Mouse (Mus musculus): ENCODE measurements around the gene Insm1. TPM values are rescaled to one million over a fixed set of nuclear protein-coding genes. Genes with fewer than 3 reads are reported as not detected.

Insm1 gene
- polyA plus RNA-seq, 1 experiment = not detected

DNA sequence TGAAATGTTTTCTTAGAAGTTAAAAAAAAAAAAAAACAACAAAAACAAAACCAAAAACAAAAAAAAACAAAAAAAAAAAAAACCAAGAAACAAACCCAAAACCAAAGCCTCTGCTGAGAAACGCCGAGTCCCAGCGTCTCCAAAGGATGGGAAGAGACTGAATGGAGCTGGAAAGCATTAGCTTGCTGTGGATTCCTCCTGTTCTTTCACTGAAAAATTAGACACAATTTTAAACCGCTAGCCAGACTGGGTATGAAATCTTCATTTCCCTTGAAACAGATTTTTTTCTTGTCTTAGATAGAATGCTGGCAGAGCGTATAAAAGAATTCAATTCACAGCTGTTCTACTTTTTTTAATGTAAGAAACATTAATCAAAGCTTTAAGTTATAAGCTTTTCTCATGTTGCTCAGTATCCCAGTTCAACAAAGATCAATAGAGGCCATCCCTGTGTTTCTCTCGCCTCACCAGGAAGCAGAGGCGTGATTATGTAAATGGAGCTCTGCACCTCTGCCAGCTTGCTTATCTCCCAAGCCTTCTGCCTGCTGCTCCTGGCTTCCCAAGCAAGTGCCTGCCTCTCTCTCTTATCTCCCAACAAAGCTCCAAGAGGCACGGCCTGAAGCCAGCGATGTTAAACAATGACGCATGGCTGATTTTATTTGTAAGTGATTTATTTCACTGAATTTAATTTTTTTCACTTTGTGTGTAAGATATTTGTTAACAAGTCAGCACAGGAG lies 37.2 kb downstream of the Insm1 start:
- TF ChIP-seq CTCF (IDR thresholded peaks at IDR 0.05; ENCODE audit: borderline replicate concordance, insufficient read depth, low read length) = no peak
- TF ChIP-seq POLR2A (IDR thresholded peaks at IDR 0.05; ENCODE audit: low read depth, low read length) = no peak

DNA sequence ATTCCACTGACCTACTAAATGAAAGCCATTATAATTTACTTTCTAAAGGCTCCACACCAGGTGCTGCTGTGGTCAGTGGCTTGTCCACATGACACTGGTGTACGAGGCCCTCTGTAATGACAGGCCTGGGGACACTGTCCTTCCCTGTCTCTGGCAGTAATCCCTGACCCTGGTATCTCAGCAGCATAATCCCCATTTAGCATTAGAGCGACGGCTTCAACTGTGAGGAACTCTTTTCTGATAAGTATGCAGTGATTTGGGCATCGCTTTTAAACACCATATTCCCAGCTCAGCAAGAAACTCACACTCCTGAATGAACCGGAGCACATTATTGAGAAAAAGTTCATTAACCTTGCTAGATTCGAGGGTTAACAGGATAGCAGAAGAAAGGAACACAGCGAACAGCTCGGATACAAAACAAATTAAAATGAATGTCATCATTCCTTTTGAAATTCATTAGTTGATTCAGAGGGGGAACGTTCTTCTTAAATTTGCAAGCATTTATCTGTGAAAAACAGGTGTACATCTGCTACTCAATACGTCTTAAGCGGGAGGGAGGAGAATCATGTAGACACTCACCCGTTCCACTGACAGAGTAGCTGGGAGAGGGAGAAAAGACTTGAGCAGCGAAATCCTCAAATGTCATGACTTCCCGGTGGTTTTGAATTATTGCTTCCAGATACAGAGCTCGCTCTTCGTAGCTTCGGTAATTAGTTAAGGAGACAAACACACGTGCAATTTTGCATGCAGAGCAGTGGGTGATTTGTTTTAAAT lies 38.3 kb downstream of the Insm1 start:
- H3K4me1 ChIP-seq (ENCODE audit: control insufficient read depth, insufficient read depth, low read length) = peaks cover 1% of the 10 kb centered on the region; the same call in 1 of the 2 replicates
- H3K4me3 ChIP-seq (ENCODE audit: insufficient read depth, low read length) = no peak overlapping the region
- H3K27ac ChIP-seq (ENCODE audit: insufficient read depth, low read length) = no peak overlapping the region
- TF ChIP-seq CTCF (IDR thresholded peaks at IDR 0.05; ENCODE audit: borderline replicate concordance, insufficient read depth, low read length) (no peak), POLR2A (IDR thresholded peaks at IDR 0.05; ENCODE audit: low read depth, low read length) (no peak)

More for the DNA sequence above, 37.2 kb downstream of the Insm1 start:
- Histone ChIP-seq H3K4me1 (ENCODE audit: control insufficient read depth, insufficient read depth, low read length) (no peaks in the 10 kb centered on the region), H3K4me3 (ENCODE audit: insufficient read depth, low read length) (no peak overlapping the region), H3K27ac (ENCODE audit: insufficient read depth, low read length) (no peak overlapping the region)

- H3K4me1 ChIP-seq (ENCODE audit: control insufficient read depth, insufficient read depth, low read length) = peaks cover 2% of the 10 kb centered on the region; the same call in 1 of the 2 replicates
- H3K4me3 ChIP-seq (ENCODE audit: insufficient read depth, low read length) = no peak overlapping the region
- TF ChIP-seq CTCF (IDR thresholded peaks at IDR 0.05; ENCODE audit: borderline replicate concordance, insufficient read depth, low read length) (no peak), POLR2A (IDR thresholded peaks at IDR 0.05; ENCODE audit: low read depth, low read length) (no peak)
- H3K27ac ChIP-seq (ENCODE audit: insufficient read depth, low read length) = no peak overlapping the region
Observed at GRCm38 (mm10) chr2:146261146-146261545, 39.4 kb downstream of the Insm1 start.

GRCm38 (mm10) chr2:146262215-146262614 lies 40.5 kb downstream of the Insm1 start:
- TF ChIP-seq CTCF (IDR thresholded peaks at IDR 0.05; ENCODE audit: borderline replicate concordance, insufficient read depth, low read length) = no peak
- TF ChIP-seq POLR2A (IDR thresholded peaks at IDR 0.05; ENCODE audit: low read depth, low read length) = no peak
- Histone ChIP-seq H3K4me3 (ENCODE audit: insufficient read depth, low read length) (no peak overlapping the region), H3K4me1 (ENCODE audit: control insufficient read depth, insufficient read depth, low read length) (peaks cover 2% of the 10 kb centered on the region; the same call in 1 of the 2 replicates), H3K27ac (ENCODE audit: insufficient read depth, low read length) (no peak overlapping the region)

GRCm38 (mm10) chr2:146262966-146263365 lies 41.2 kb downstream of the Insm1 start:
- TF ChIP-seq POLR2A (IDR thresholded peaks at IDR 0.05; ENCODE audit: low read depth, low read length) (no peak), CTCF (IDR thresholded peaks at IDR 0.05; ENCODE audit: borderline replicate concordance, insufficient read depth, low read length) (no peak)
- Histone ChIP-seq H3K27ac (ENCODE audit: insufficient read depth, low read length) (no peak overlapping the region), H3K4me3 (ENCODE audit: insufficient read depth, low read length) (no peak overlapping the region), H3K4me1 (ENCODE audit: control insufficient read depth, insufficient read depth, low read length) (peaks cover 2% of the 10 kb centered on the region; the same call in 1 of the 2 replicates)

DNA sequence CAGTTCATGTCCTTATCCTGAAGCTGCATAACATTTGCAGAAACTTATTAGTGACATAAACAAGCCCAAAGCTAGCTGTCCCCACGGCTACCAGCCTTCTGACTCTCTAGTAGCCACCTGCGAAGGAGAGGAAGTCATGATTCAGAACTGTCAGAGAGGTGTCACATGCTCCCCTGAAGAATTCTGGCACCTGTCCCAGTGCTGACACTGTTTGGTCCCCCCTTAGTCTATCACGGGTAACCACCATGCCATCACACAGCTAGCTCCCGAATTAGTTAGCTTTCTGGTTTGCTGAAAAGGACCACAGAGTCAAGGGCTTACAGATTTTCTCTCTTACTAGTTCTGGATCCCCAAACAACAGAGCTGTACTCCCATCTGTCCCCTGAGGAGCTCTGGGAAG lies 43.3 kb downstream of the Insm1 start:
- Histone ChIP-seq H3K4me3 (ENCODE audit: insufficient read depth, low read length) (no peak overlapping the region), H3K27ac (ENCODE audit: insufficient read depth, low read length) (no peak overlapping the region), H3K4me1 (ENCODE audit: control insufficient read depth, insufficient read depth, low read length) (peaks cover 2% of the 10 kb centered on the region; the same call in 1 of the 2 replicates)
- no peak for TF ChIP-seq CTCF (IDR thresholded peaks at IDR 0.05; ENCODE audit: borderline replicate concordance, insufficient read depth, low read length)
- TF ChIP-seq POLR2A (IDR thresholded peaks at IDR 0.05; ENCODE audit: low read depth, low read length) = no peak

DNA sequence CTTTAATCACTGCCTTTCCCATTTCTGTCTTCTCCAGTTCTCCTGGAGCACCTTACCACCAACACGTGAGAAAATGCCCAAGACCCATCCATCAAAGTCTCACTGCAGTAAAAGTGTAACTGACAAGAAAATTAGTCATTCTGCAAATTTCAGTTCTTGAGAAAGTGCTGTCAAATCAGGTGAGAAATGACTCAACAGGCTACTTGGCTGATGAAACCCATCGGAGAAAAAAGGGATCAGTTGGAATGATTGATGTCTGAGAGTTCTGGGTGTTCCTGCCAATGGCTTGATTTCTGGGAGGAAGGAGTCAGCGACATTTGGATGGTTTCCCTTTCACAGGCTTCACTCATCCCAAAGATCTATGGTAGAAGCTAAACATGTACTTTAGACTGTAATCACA lies 44.8 kb downstream of the Insm1 start:
- Histone ChIP-seq H3K27ac (ENCODE audit: insufficient read depth, low read length) (no peak overlapping the region), H3K4me1 (ENCODE audit: control insufficient read depth, insufficient read depth, low read length) (peaks cover 2% of the 10 kb centered on the region; the same call in 1 of the 2 replicates), H3K4me3 (ENCODE audit: insufficient read depth, low read length) (no peak overlapping the region)
- no peak for TF ChIP-seq CTCF (IDR thresholded peaks at IDR 0.05; ENCODE audit: borderline replicate concordance, insufficient read depth, low read length)
- no peak for TF ChIP-seq POLR2A (IDR thresholded peaks at IDR 0.05; ENCODE audit: low read depth, low read length)
